Mouse (Mus musculus): ENCODE data around the gene Cenpp. TPM values are rescaled to one million over a fixed set of nuclear protein-coding genes. Genes with fewer than 3 reads are reported as not detected.

Cenpp gene
- total RNA-seq, 2 experiments from 2014 or later = 0.79 to 1.2 TPM

Other genes starting within 250 kb of the Cenpp start
- 10 to 100 TPM; 14.5 to 18.4 TPM for gene Ippk, start 231.5 kb downstream of the Cenpp start, total RNA-seq (2021)
- gene Tes3-ps, start 159.5 kb downstream of the Cenpp start, total RNA-seq (2021) = 1 to 10 TPM; 1.5 to 2.3 TPM
- 1 to 10 TPM; 2.8 to 3.1 TPM for gene Ecm2, start 148.0 kb downstream of the Cenpp start, total RNA-seq (2021)
- under 1 TPM; 0.89 to 0.98 TPM for gene Aspn, start 108.3 kb downstream of the Cenpp start, total RNA-seq (2021)
- gene Omd, start 70.3 kb downstream of the Cenpp start, total RNA-seq (2021) = 1 to 10 TPM; 2.2 to 2.4 TPM
- gene Ogn, start 44.7 kb downstream of the Cenpp start, total RNA-seq (2021) = 1 to 10 TPM; 8.6 to 9.9 TPM
- gene Nol8, start 293 bp upstream of the Cenpp start, total RNA-seq (2021) = 10 to 100 TPM; 22.7 to 25.1 TPM
- 10 to 100 TPM; 62.0 to 67.9 TPM for gene Iars, start 29.3 kb upstream of the Cenpp start, total RNA-seq (2021)
- gene Gm30302, start 146.2 kb upstream of the Cenpp start, total RNA-seq (2021) = not detected